Mouse (Mus musculus) ZHBTc4 (cell line): ENCODE data around the gene Mfn1.

Experiments
- DNase-seq: peaks from one replicate; pipeline ENCODE4 v3.0.0-alpha.2; 2011; ENCODE audit warnings: low read depth, low spot score

Gene Mfn1

DNA sequence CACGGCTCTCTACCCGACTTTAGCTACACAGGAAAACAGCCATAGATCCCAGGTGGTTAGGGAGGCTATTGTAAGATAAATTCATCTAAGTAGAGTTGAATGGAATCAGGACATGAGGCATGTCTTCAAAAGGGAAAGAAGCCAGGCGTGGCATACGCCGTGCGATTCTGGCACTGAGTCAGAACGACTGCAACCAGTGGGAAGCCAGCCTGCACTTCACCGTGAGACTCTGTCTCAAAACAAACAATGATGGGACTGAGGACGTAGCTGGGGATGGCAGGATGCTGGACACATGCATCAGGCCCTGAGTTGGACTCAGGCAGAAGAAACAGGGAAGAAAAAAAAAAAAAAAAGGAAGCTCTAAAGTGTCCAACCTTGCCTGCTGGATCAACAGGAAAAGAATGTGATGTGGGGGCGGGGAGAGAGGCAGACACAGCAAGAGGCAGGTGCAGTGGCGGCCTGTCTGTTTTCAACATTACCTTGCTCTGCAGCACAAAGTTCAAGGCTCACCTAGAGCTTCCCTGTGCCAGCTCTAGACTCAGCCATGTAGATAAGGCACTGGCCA lies 82.4 kb downstream of the Mfn1 start:
- no peak for DNase-seq

DNA sequence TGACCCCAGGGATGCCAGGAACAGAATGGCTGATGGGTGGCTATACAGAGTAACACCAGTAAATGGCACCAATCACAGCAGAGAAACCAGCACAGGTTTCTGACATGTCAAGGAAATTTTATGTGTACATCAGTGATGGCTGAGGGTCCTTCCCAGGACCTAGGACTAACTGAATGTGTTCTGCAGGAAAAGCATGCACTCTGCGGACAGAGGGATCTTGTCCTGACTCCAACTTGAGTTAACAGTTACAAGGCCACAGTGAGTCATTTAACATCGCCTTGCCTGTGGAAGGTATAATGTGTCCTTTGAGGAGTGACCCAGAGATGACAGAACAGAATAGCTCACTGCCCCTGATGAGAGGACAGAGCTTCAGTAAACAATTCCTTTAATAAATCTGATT lies 85.5 kb downstream of the Mfn1 start:
- no peak for DNase-seq

DNA sequence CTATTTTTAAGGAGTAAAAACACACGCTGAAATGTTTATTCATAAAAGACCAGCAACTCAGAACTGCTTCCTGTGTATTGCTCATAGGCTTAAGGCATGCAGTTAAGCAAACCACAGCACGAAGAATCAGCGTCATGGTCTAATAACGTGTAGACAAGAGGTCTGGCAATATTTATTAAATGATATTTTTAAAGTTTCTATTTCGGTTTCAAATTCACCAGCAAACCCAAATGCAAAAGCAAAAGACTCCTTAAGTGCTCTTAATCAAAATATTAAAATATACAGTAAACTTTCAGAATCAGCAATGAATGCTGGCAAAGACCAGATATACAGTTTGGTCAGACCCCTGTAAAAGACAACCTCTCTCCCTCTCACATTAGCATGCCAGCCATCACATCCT lies 86.1 kb downstream of the Mfn1 start:
- DNase-seq: no peak

GRCm38 (mm10) chr3:32616006-32616330 lies 86.7 kb downstream of the Mfn1 start:
- no peak for DNase-seq

- peak; percentile 84 for DNase-seq
Measured at GRCm38 (mm10) chr3:32616331-32617052, 87.2 kb downstream of the Mfn1 start, which contains the start of gene Gnb4. TSS of gene Gnb4 (minus strand) at chr3:32616585.

DNA sequence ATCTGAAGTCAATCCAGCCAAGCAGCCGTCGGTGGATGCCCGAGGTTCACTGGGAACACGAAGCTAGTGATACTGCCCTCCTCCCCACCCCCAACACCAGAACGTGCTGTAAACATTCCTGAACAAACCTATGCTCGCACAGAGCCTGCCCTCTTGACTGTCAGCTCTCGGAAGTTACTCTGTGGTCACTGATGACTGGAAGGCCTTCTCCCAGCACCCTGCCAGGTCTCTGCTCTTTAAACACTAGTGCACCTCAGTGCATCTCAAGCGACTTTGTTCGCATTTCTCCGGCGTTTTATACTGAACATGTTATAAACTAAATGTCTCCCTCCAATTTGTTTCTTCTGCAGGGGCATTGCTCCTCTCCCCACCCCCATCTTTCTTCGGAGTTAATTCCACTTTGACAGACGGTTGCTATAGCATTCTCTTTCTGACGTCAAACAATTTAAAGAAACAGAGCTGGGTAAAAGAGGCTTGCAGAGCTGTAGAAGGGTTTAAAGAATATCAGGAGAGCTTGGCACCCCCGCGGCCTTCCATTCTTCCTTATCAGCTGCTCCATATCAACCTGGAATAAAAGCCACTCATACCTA lies 87.9 kb downstream of the Mfn1 start:
- no peak for DNase-seq

- DNase-seq: no peak
Measured at GRCm38 (mm10) chr3:32621658-32622057, 92.4 kb downstream of the Mfn1 start.

GRCm38 (mm10) chr3:32622106-32622505 lies 92.8 kb downstream of the Mfn1 start:
- DNase-seq: no peak

DNA sequence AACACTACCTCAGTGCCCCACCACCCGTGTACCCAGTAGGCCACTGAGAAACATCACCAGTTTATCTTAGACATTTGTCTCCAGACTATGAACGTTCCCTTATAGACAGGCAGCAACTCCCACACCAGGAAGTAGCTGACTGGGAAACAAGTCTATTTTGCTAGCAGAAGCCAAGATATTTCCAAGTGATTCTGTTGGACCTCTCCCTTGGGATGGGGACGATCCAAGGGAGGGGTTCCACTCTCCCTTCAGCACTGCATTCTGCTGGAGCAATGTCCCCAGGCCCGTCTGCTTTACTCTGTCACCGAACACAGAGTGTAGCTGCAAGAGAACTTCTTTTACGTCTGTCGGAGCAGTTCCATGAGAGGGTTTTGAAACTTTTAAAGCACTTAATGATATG lies 98.9 kb downstream of the Mfn1 start:
- no peak for DNase-seq
